Mouse (Mus musculus): ENCODE measurements around the gene Plbd2. TPM values are rescaled to one million over a fixed set of nuclear protein-coding genes. Genes with fewer than 3 reads are reported as not detected.

Gene Plbd2
- polyA plus RNA-seq (2017; shearing (Covaris generic)) = 3.6 TPM

DNA sequence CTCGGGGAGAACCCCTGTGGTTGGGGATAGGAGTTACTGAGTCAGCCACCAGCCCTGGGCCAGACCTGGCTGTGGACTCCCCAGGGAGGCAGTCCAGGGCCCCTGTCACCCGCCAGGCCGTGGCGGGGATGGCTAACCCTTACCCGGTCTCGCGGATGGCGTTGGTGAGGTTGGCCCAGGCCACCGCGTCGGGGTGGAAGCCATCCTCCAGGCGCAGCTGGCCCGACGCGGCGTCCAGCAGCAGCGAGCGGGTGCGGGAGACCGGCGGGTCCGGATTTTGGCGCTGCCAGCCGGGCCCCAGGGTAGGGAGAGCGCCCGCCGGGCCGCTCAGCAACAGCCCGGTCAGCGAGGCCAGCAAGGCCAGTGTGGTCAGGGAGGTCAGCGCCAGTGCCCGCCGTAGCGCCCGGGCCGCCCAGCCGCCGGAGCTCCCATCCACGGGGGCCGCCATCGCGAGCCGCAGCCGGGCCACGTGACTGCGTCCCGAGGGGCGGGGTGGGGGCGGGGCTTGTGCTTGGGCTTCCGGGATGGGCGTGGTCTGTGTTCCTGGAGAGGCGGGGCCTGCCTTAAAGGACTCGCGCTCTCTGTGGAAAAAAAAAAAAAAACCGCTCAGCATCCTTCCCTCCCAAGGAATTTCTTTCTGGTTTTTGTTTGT lies at the start of gene Plbd2:
Plbd2 (minus strand) TSS at position 482 of the 652 bp plus-strand sequence.

DNA sequence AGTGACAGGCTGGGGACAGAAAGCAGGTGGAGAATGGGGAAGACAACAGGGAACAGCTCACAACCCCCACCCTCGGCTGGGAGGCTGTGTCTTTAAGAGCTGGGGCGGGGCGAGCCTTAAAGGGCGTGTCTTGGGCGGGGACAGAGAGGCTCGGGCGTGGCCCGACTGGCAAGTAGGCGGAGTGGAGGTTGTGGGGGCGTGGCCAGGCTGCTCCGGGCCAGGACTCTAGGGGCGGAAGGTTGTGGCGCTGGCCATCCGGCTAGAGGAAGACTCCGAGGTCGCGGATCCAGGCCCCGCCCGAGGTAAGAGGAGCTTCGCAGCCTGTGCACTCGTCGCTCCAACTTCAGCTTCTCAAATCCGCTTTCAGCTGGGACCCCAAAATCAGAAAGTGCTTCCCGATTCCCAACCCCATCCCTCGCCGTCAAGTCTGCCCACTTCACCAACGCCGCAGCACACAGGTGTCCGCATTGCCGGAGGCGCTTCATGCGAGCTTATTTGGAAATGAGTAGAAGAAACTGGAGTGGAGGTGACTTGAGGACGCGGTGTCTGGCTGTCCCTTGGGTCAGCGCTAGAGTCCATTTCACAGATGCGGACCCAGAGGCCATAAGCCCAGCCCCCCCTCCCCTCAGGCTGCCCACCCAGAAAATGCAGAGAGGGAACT lies 7.7 kb upstream of the Plbd2 start, which contains the start of gene Slc8b1:
Slc8b1 (plus strand) TSS at position 187 of the 661 bp plus-strand sequence.

DNA sequence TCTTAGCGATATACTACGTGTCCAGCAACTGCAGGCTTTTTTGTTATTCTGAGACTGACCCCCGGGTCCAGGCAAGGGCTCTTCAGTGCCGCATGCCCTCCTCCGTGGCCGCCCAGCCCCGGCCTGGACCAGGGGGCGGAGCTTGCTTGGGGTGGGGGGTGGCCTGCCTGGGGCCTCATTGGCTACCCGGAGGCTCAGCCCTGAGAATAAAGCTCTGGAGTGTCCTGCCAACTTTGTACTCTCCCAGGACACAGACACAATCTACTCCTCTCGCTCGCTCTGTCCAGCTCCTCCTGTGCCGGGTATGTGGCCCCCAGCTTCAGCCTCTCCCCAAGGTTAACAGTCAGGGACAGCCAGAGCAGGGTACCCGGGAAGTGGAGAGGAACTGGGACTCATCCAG lies 27.1 kb downstream of the Plbd2 start, which contains the start of gene Sds:
Sds (plus strand) TSS at position 231 of the 400 bp plus-strand sequence.

DNA sequence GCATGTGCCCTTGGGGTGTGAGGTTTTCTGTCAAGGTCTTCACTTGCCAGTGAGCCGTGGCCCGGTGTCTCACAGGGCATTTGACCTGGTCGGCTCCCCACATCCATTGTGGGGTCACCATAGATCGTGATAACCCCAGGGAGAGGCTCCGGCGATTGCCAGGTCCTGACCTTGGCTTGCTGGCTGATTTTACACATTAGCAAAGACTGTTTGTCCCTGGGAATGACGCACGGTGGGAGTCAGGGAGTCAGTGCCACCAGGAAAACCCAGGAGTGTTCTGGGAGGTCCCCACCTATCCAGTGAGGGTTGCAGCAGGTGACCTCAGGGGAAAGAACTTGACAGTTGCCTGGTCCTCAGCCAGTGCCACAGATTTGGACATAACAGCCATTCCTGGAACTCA lies 30.7 kb downstream of the Plbd2 start, which contains the start of gene Sdsl:
Sdsl (minus strand) TSS at position 41 of the 400 bp plus-strand sequence.

Other genes starting within 250 kb of the Plbd2 start
- not detected for gene Lhx5, start 71.9 kb downstream of the Plbd2 start, polyA plus RNA-seq (2017; shearing (Covaris generic))
- gene Sdsl, start 30.8 kb downstream of the Plbd2 start, polyA plus RNA-seq (2017; shearing (Covaris generic)) = not detected
- not detected for gene Sds, start 27.1 kb downstream of the Plbd2 start, polyA plus RNA-seq (2017; shearing (Covaris generic))
- 18.1 TPM for gene Slc8b1, start 7.5 kb upstream of the Plbd2 start, polyA plus RNA-seq (2017; shearing (Covaris generic))
- 24.7 TPM for gene Tpcn1, start 85.0 kb upstream of the Plbd2 start, polyA plus RNA-seq (2017; shearing (Covaris generic))
- gene Iqcd, start 85.4 kb upstream of the Plbd2 start, polyA plus RNA-seq (2017; shearing (Covaris generic)) = 0.86 TPM
- 5.1 TPM for gene Rita1, start 109.0 kb upstream of the Plbd2 start, polyA plus RNA-seq (2017; shearing (Covaris generic))
- gene Ddx54, start 109.1 kb upstream of the Plbd2 start, polyA plus RNA-seq (2017; shearing (Covaris generic)) = 86.5 TPM
- gene Cfap73, start 130.6 kb upstream of the Plbd2 start, polyA plus RNA-seq (2017; shearing (Covaris generic)) = not detected
- gene Rasal1, start 145.2 kb upstream of the Plbd2 start, polyA plus RNA-seq (2017; shearing (Covaris generic)) = 9.1 TPM
- gene Dtx1, start 208.3 kb upstream of the Plbd2 start, polyA plus RNA-seq (2017; shearing (Covaris generic)) = 23.4 TPM
- gene Oas2, start 246.2 kb upstream of the Plbd2 start, polyA plus RNA-seq (2017; shearing (Covaris generic)) = 6.8 TPM

Data from activated CD4-positive, CD25-positive, alpha-beta regulatory T cell, adult 9 weeks (primary cell).